Mouse (Mus musculus) right cerebral cortex, postnatal 4 days (tissue): ENCODE measurements around the gene Gm10600.
"Not testable (repeated sequence)": the region's sequence is repeated elsewhere in the genome, so short reads cannot be mapped to it uniquely, and the experiment has no call there.

Experiments used
- DNase-seq: peaks from one replicate; pipeline ENCODE4 v3.0.0-alpha.2; 2022

Gene Gm10600

GRCm38 (mm10) chr4:42240339-42240738 lies at the start of gene Gm10600:
Gm10600 (plus strand) TSS chr4:42240639.
- DNase-seq: not testable (repeated sequence)

GRCm38 (mm10) chr4:42255467-42255866 lies 15.0 kb downstream of the Gm10600 start, which contains the start of gene Ccl21b:
Ccl21b (plus strand) TSS chr4:42255767.
- DNase-seq: not testable (repeated sequence)
